9 mouse cellular contexts compared by ENCODE assay signal in the genomic region with DNA sequence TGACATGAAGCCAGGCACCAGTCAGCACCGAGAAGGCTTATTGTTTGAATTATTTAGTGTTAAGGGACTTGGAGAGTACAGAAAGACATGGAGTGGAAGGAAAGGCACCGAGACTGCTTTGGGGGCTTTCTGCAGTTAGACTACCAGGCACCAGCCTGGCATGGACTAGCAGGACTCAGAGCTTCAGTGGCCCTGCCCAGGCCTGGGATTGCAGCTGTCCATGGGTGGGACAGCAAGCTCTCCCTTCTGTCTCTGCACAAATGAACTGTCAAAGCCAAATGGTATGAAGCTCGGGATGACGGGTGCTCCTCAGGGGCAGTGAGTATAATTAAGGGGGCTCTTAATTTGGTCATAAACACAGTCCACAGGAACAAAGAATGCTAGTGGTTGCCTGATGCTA. TPM values are rescaled to one million over a fixed set of nuclear protein-coding genes. Genes with fewer than 3 reads are reported as not detected.
DNase-seq lines count a peak whose midpoint lies in the region; ATAC-seq and TF ChIP-seq lines count a peak whose summit lies in the region.
"Had no signal": no experiment of that assay in that cellular context is flagged by ENCODE, and none has a peak within 500 bp of the region (broad histone marks: within the 10 kb centered on the region; RNA-seq: fewer than 3 reads in every experiment).

No protein-coding gene starts in this region.

- peaks cover 8% of the 10 kb centered on the region; the same call in 1 of the 2 replicates for H3K79me2 ChIP-seq in liver, adult 2 months (ENCODE audit: control insufficient read depth, insufficient read depth, low read length)

- peaks cover 13% of the 10 kb centered on the region for H3K4me1 ChIP-seq in liver, adult 2 months (ENCODE audit: control insufficient read depth, insufficient read depth, low read length)
- H3K4me1 ChIP-seq in embryonic facial prominence, embryonic 15.5 days = peaks cover 27% of the 10 kb centered on the region
- peaks cover 4% of the 10 kb centered on the region; the same call in 1 of the 2 replicates for H3K4me1 ChIP-seq in intestine, postnatal 0 days (replicated peaks; ENCODE audit: control insufficient read depth, insufficient read depth, low read length)
- peaks cover 22% of the 10 kb centered on the region for H3K4me1 ChIP-seq in neural tube, embryonic 14.5 days (ENCODE audit: control insufficient read depth, insufficient read depth, low read length)

- no peaks in the 10 kb centered on the region for H3K9me3 ChIP-seq in embryonic facial prominence, embryonic 15.5 days (replicated peaks)
- H3K9me3 ChIP-seq in intestine, postnatal 0 days (ENCODE audit: control insufficient read depth) = no peaks in the 10 kb centered on the region
- no peaks in the 10 kb centered on the region for H3K9me3 ChIP-seq in neural tube, embryonic 14.5 days (ENCODE audit: control insufficient read depth, low read length)

- no peak for TF ChIP-seq CTCF in liver, adult 2 months (IDR thresholded peaks at IDR 0.05; ENCODE audit: low read depth, low read length)
- TF ChIP-seq CTCF in intestine, postnatal 0 days (IDR thresholded peaks at IDR 0.05; ENCODE audit: low read depth) = no peak

- TF ChIP-seq POLR2A in liver, adult 2 months (IDR thresholded peaks at IDR 0.05; ENCODE audit: extremely low read depth, insufficient read depth, low read length) = no peak

- H3K27me3 ChIP-seq in liver, adult 2 months (ENCODE audit: control insufficient read depth, insufficient read depth, low read length) = no peaks in the 10 kb centered on the region
- no peaks in the 10 kb centered on the region for H3K27me3 ChIP-seq in embryonic facial prominence, embryonic 15.5 days
- H3K27me3 ChIP-seq in intestine, postnatal 0 days (replicated peaks; ENCODE audit: control insufficient read depth, insufficient read depth, low read length) = no peaks in the 10 kb centered on the region
- H3K27me3 ChIP-seq in neural tube, embryonic 14.5 days (ENCODE audit: control insufficient read depth, insufficient read depth, low read length) = no peaks in the 10 kb centered on the region
- H3K27me3 ChIP-seq: Patski had no signal

- ATAC-seq in embryonic facial prominence, embryonic 15.5 days (ENCODE audit: insufficient number of reproducible peaks, low FRiP score, low TSS enrichment, low read depth) = no peak
- no peak for ATAC-seq in intestine, postnatal 0 days
- ATAC-seq in neural tube, embryonic 14.5 days (ENCODE audit: low read depth) = no peak

- H3K9ac ChIP-seq in liver, adult 2 months (ENCODE audit: low read depth, low read length) = peak overlapping the region; percentile 29; the same call in 1 of the 2 replicates
- H3K9ac ChIP-seq in embryonic facial prominence, embryonic 15.5 days = no peak overlapping the region
- H3K9ac ChIP-seq in intestine, postnatal 0 days (ENCODE audit: low read depth, low read length) = peak overlapping the region; percentile 93; the same call in 1 of the 2 replicates
- H3K9ac ChIP-seq in neural tube, embryonic 14.5 days (replicated peaks; ENCODE audit: low read depth, low read length) = peak overlapping the region; percentile 89; the same call in 1 of the 2 replicates

- 85% methylated on average over 4 of the region's 4 CpGs for WGBS in liver, adult 2 months
- 71% methylated on average over 4 of the region's 4 CpGs for WGBS in embryonic facial prominence, embryonic 15.5 days
- 84% methylated on average over 4 of the region's 4 CpGs for WGBS in intestine, postnatal 0 days
- 43% methylated on average over 4 of the region's 4 CpGs for WGBS in neural tube, embryonic 14.5 days

- peak overlapping the region; percentile 88; the same call in 1 of the 2 replicates for H3K27ac ChIP-seq in liver, adult 2 months (replicated peaks; ENCODE audit: insufficient read depth, low read depth, low read length)
- H3K27ac ChIP-seq in embryonic facial prominence, embryonic 15.5 days (replicated peaks) = peak overlapping the region; percentile 95; the same call in 1 of the 2 replicates
- H3K27ac ChIP-seq in intestine, postnatal 0 days (ENCODE audit: low read depth, low read length) = 0 out of 2 replicates have a peak overlapping the region, but pooled peaks have one; percentile 93
- peak overlapping the region; percentile 84; the same call in 1 of the 2 replicates for H3K27ac ChIP-seq in neural tube, embryonic 14.5 days (ENCODE audit: low read depth, low read length)

- no peak overlapping the region for H3K4me3 ChIP-seq in liver, adult 2 months (ENCODE audit: insufficient read depth, low read depth, low read length)
- peak overlapping the region; percentile 95; the same call in 1 of the 2 replicates for H3K4me3 ChIP-seq in embryonic facial prominence, embryonic 15.5 days (replicated peaks)
- H3K4me3 ChIP-seq in intestine, postnatal 0 days (ENCODE audit: low read depth, low read length) = no peak overlapping the region; the same call in 1 of the 2 replicates
- H3K4me3 ChIP-seq in neural tube, embryonic 14.5 days (ENCODE audit: low read depth, low read length) = peak overlapping the region; percentile 89; the same call in 1 of the 2 replicates

- DNase-seq in liver, adult 2 months (ENCODE audit: extremely low read depth, low read depth, low spot score) = no peak
- no peak for DNase-seq in liver
- no peak for DNase-seq in kidney, postnatal 36 days
- no peak for DNase-seq in layer of hippocampus, adult 18-20 months (ENCODE audit: low spot score in 2 of 2)
- no peak for DNase-seq in frontal cortex, postnatal 25 days (ENCODE audit: low spot score in 2 of 2)

- H3K4me2 ChIP-seq in embryonic facial prominence, embryonic 15.5 days (replicated peaks) = peak overlapping the region; percentile 69
- peak overlapping the region; percentile 87 for H3K4me2 ChIP-seq in intestine, postnatal 0 days (replicated peaks; ENCODE audit: low read depth)
- H3K4me2 ChIP-seq in neural tube, embryonic 14.5 days (ENCODE audit: low read depth, low read length) = peak overlapping the region; percentile 85

- no peaks in the 10 kb centered on the region for H3K36me3 ChIP-seq in liver, adult 2 months (ENCODE audit: control insufficient read depth, insufficient read depth, low read length)
- H3K36me3 ChIP-seq in embryonic facial prominence, embryonic 15.5 days = 0 out of 2 replicates have a peak, but pooled peaks cover 11% of the 10 kb centered on the region
- H3K36me3 ChIP-seq in intestine, postnatal 0 days (ENCODE audit: control insufficient read depth, insufficient read depth) = 0 out of 2 replicates have a peak, but pooled peaks cover 6% of the 10 kb centered on the region
- no peaks in the 10 kb centered on the region for H3K36me3 ChIP-seq in neural tube, embryonic 14.5 days (ENCODE audit: control insufficient read depth, insufficient read depth, low read length)

RNA-seq across cellular contexts. Expression of a gene that starts 1.3 kb away (rescaled TPM):
- total RNA-seq in liver, adult 2 months (2014; rRNA removed) = 27.4 and 29.5 TPM in 2 replicates
- polyA plus RNA-seq in liver, adult 2 months (2012; rRNA removed) = 62.4 and 81.4 TPM in 2 replicates
- polyA plus RNA-seq in embryonic facial prominence, embryonic 15.5 days (2015; fragmentation: Nextera tagmentation; extraction: Ambion mirVana) = 40.8 and 41.5 TPM in 2 replicates
- polyA plus RNA-seq in intestine, postnatal 0 days (2015; fragmentation: Nextera tagmentation; extraction: Ambion mirVana) = 44.7 and 46.1 TPM in 2 replicates
- polyA plus RNA-seq in neural tube, embryonic 14.5 days (2014; fragmentation: Nextera tagmentation; extraction: Ambion mirVana) = 43.4 and 49.1 TPM in 2 replicates
- total RNA-seq in layer of hippocampus, adult 18-20 months (2021) = 10 to 100 TPM; 60.0 to 64.8 TPM

RNA-seq across cellular contexts. Expression of a gene that starts 22.0 kb away (rescaled TPM):
- total RNA-seq in liver, adult 2 months (2014; rRNA removed) = 22.1 and 28.0 TPM in 2 replicates
- 22.7 and 28.3 TPM in 2 replicates for polyA plus RNA-seq in liver, adult 2 months (2012; rRNA removed)
- polyA plus RNA-seq in embryonic facial prominence, embryonic 15.5 days (2015; fragmentation: Nextera tagmentation; extraction: Ambion mirVana) = 56.3 and 69.1 TPM in 2 replicates
- polyA plus RNA-seq in intestine, postnatal 0 days (2015; fragmentation: Nextera tagmentation; extraction: Ambion mirVana) = 41.2 and 47.9 TPM in 2 replicates
- 43.8 and 46.5 TPM in 2 replicates for polyA plus RNA-seq in neural tube, embryonic 14.5 days (2014; fragmentation: Nextera tagmentation; extraction: Ambion mirVana)
- total RNA-seq in layer of hippocampus, adult 18-20 months (2021) = 100 to 1,000 TPM; 165 to 176 TPM

RNA-seq across cellular contexts. Expression of a gene that starts 38.1 kb away (rescaled TPM):
- 764 and 919 TPM in 2 replicates for total RNA-seq in liver, adult 2 months (2014; rRNA removed)
- polyA plus RNA-seq in liver, adult 2 months (2012; rRNA removed) = 634 and 769 TPM in 2 replicates
- 1,311 and 1,540 TPM in 2 replicates for polyA plus RNA-seq in embryonic facial prominence, embryonic 15.5 days (2015; fragmentation: Nextera tagmentation; extraction: Ambion mirVana)
- 948 and 1,014 TPM in 2 replicates for polyA plus RNA-seq in intestine, postnatal 0 days (2015; fragmentation: Nextera tagmentation; extraction: Ambion mirVana)
- polyA plus RNA-seq in neural tube, embryonic 14.5 days (2014; fragmentation: Nextera tagmentation; extraction: Ambion mirVana) = 775 and 913 TPM in 2 replicates
- 100 to 1,000 TPM; 467 to 496 TPM for total RNA-seq in layer of hippocampus, adult 18-20 months (2021)

RNA-seq across cellular contexts. Expression of a gene that starts 53.1 kb away (rescaled TPM):
- total RNA-seq in liver, adult 2 months (2014; rRNA removed) = 0.07 and 0.09 TPM in 2 replicates
- polyA plus RNA-seq in liver, adult 2 months (2012; rRNA removed) = 0.09 and 0.28 TPM in 2 replicates
- polyA plus RNA-seq in embryonic facial prominence, embryonic 15.5 days (2015; fragmentation: Nextera tagmentation; extraction: Ambion mirVana) = 6.5 and 6.9 TPM in 2 replicates
- polyA plus RNA-seq in intestine, postnatal 0 days (2015; fragmentation: Nextera tagmentation; extraction: Ambion mirVana) = 0.46 and 0.67 TPM in 2 replicates
- polyA plus RNA-seq in neural tube, embryonic 14.5 days (2014; fragmentation: Nextera tagmentation; extraction: Ambion mirVana) = 1.5 and 1.8 TPM in 2 replicates
- 100 to 1,000 TPM; 273 to 284 TPM for total RNA-seq in layer of hippocampus, adult 18-20 months (2021)

Comparison
In these comparisons a context has a peak if more than half of its experiments do, and no peak if none do; other contexts are left out.
1. H3K4me3 ChIP-seq: peak in embryonic facial prominence, embryonic 15.5 days (single experiment) and neural tube, embryonic 14.5 days (single experiment); none in liver, adult 2 months (single experiment) and intestine, postnatal 0 days (single experiment).
2. Peak in every context shown above with its lines, with median percentiles within 50 percentile points of each other: H3K27ac ChIP-seq and H3K4me2 ChIP-seq.